Mouse (Mus musculus) forebrain, postnatal 0 days (tissue): Measurements from ENCODE around the gene Edem2. TPM values are rescaled to one million over a fixed set of nuclear protein-coding genes. Genes with fewer than 3 reads are reported as not detected.

Experiments
- ATAC-seq: fragments of 200-750 bp; cut with Nextera tagmentation; 2 replicates; pipeline ENCODE4 v1.8.0; 2017; ENCODE audit warnings: mild to moderate bottlenecking, moderate library complexity
- DNase-seq: peaks from one replicate; pipeline ENCODE4 v3.0.0-alpha.2; 2015
- H3K27ac ChIP-seq: fragments of 300-500 bp; sonication (generic); 2 replicates; pipeline ENCODE4 v1.5.1; 2014; ENCODE audit warnings: low read depth, mild to moderate bottlenecking, antibody characterized with exemption, low read length, moderate library complexity, mixed read lengths
- H3K27me3 ChIP-seq: fragments of 300-500 bp; sonication (generic); 2 replicates; pipeline ENCODE4 v1.6.1; 2014; ENCODE audit warnings: mild to moderate bottlenecking, low read length, mixed read lengths; ENCODE audit not compliant: insufficient read depth
- H3K36me3 ChIP-seq: fragments of 300-500 bp; sonication (generic); 2 replicates; pipeline ENCODE4 v1.6.1; 2014; ENCODE audit warnings: mild to moderate bottlenecking, moderate library complexity; ENCODE audit not compliant: insufficient read depth
- H3K4me1 ChIP-seq: fragments of 300-500 bp; sonication (generic); 2 replicates; pipeline ENCODE4 v1.6.1; 2014; ENCODE audit warnings: antibody characterized with exemption; ENCODE audit not compliant: insufficient read depth
- H3K4me2 ChIP-seq: fragments of 300-500 bp; sonication (generic); 2 replicates; pipeline ENCODE4 v1.6.1; 2014; ENCODE audit warnings: low read depth, mild to moderate bottlenecking, moderate library complexity
- H3K4me3 ChIP-seq: fragments of 300-500 bp; sonication (generic); 2 replicates; pipeline ENCODE4 v1.5.1; 2014; ENCODE audit warnings: low read depth, low read length, mixed read lengths
- H3K9ac ChIP-seq: fragments of 300-500 bp; sonication (generic); 2 replicates; pipeline ENCODE4 v1.6.1; 2014; ENCODE audit warnings: mild to moderate bottlenecking
- H3K9me3 ChIP-seq: fragments of 300-500 bp; sonication (generic); 2 replicates; pipeline ENCODE4 v1.6.1; 2016; ENCODE audit warnings: low read length
- CTCF ChIP-seq: sonication (generic); IDR thresholded peaks from 2 replicates; pipeline ENCODE4 v1.5.1; 2016; ENCODE audit warnings: antibody characterized with exemption, control low read depth, low read depth
- WGBS: fragments of 180-500 bp; shearing (Covaris S2); extraction: QIAGEN DNeasy Blood & Tissue Kit; methylation state at CpG from one replicate; pipeline ENCODE4 v1.1.7; 2014; 5-methylcytosine and 5-hydroxymethylcytosine counted together
- polyA plus RNA-seq: library from polyadenylated mRNA; unstranded; fragments of >200 nt; fragmentation: Nextera tagmentation; extraction: Ambion mirVana; gene quantifications from 2 replicates; pipeline ENCODE4 v1.2.1, GENCODE M21; 2015
- total RNA-seq: library from RNA; depleted of rRNA; stranded (reverse); fragments of >200 nt; gene quantifications from 2 replicates; pipeline ENCODE4 v1.2.3, GENCODE M21; 2014

Gene Edem2
- total and polyA plus RNA-seq, 2 experiments from 2014 or later, result 34.1 to 41.9 TPM

DNA sequence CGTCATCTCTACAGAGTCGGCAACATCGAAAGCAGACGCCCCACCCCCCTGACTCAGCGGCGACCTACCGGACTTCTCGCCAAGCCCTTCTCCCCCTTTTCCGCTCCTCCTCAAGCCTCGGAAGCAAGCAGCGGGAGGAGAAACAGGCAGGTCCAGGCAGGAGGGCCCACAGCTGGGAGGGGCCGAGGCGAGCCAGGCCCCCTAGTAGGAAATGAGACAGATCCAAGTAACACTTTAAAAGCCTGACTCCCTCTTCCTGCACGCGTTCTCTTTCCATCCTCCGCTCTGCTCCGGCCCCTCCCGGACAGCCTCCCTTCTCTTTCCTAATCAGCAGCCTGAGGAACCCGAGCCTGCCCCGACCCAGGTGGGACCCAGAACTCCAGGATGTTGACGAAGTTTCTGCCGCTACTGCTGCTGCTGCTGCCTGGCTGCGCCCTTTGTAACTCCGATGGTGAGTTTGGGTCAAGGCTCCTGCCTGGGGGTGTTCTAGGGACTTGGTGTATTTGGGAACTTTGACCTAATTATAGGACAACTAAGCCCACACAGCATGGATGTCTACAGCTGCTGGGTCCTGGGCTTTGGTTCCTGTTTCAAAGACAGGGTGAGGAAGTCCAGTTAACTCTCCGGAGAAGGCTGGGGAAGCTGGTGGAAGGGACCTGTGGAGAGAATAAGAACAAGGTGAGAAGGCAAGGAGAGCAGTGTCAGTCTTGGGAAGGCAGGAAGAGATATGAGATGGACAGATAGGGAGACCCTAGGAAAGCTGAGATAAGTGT is 21.9 kb upstream of the Edem2 start, which contains the start of gene Procr:
Gene Procr, plus strand, starts transcription at position 104 of the 773 bp plus-strand sequence.
- H3K36me3 ChIP-seq, result no peaks in the 10 kb centered on the region
- ATAC-seq, result no peak
- peak within 1 kb of the TSS; percentile 25 for H3K4me3 ChIP-seq
- DNase-seq, result no peak
- no peak within 1 kb of the TSS for H3K27ac ChIP-seq
- peak within 1 kb of the TSS; percentile 45 for H3K4me2 ChIP-seq
- H3K9me3 ChIP-seq, result no peaks in the 10 kb centered on the region
- no peak for TF ChIP-seq CTCF
- 5% methylated on average over 24 of the region's 25 CpGs for WGBS
- no peaks in the 10 kb centered on the region for H3K4me1 ChIP-seq
- H3K27me3 ChIP-seq, result no peaks in the 10 kb centered on the region
- H3K9ac ChIP-seq, result peak within 1 kb of the TSS; percentile 33; the same call in 1 of the 2 replicates

DNA sequence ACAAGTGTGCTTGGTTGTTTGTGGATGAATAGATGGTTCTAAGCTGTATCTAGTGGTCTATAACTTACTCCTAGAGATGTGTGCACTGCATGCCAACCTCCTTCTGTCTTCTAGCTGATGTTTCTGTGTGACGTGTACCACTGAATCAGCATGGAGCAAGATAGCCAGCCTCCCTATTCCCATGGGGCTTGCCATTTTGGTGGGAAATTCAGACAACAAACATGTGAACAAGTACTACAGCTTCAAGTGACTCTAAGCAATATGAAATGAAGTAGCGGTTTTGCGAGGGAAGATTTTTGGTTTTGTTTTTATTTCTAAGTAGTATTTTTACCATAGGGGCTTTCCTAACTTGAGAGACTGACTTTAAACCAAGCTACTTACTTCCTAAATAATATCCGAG is 20.1 kb upstream of the Edem2 start:
- 88% methylated on average over 4 of the region's 4 CpGs for WGBS
- Histone ChIP-seq H3K27me3 (no peaks in the 10 kb centered on the region), H3K36me3 (no peaks in the 10 kb centered on the region), H3K27ac (no peak overlapping the region), H3K4me1 (no peaks in the 10 kb centered on the region), H3K4me2 (no peak overlapping the region), H3K9ac (no peak overlapping the region), H3K9me3 (no peaks in the 10 kb centered on the region), H3K4me3 (no peak overlapping the region)
- TF ChIP-seq CTCF, result no peak
- ATAC-seq, result no peak
- no peak for DNase-seq

DNA sequence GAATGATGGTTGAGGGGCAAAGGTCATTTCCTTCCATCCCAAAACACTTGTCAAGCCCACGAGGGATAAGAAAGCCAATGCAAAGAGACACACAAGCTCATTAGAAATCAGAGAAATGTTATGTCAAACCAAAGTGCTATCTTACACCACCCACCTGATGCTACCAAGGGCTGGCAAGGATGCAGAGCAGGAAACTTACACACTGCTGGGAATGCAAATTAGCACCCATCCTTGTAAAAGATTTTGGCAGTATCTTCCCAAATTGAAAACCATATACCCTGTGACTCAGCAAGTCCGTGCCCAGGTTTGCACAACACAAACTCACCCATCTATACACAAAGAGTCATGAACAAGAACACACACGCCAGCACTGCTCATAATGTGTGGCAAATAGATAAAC is 16.2 kb upstream of the Edem2 start:
- no peaks in the 10 kb centered on the region for H3K27me3 ChIP-seq
- ATAC-seq (no peak), DNase-seq (no peak)
- H3K36me3 ChIP-seq, result no peaks in the 10 kb centered on the region
- no peak overlapping the region for H3K4me3 ChIP-seq
- no peaks in the 10 kb centered on the region for H3K4me1 ChIP-seq
- H3K9me3 ChIP-seq, result no peaks in the 10 kb centered on the region
- 64% methylated on average over 3 of the region's 3 CpGs for WGBS
- H3K9ac ChIP-seq, result no peak overlapping the region
- H3K27ac ChIP-seq, result no peak overlapping the region
- no peak overlapping the region for H3K4me2 ChIP-seq
- no peak for TF ChIP-seq CTCF

DNA sequence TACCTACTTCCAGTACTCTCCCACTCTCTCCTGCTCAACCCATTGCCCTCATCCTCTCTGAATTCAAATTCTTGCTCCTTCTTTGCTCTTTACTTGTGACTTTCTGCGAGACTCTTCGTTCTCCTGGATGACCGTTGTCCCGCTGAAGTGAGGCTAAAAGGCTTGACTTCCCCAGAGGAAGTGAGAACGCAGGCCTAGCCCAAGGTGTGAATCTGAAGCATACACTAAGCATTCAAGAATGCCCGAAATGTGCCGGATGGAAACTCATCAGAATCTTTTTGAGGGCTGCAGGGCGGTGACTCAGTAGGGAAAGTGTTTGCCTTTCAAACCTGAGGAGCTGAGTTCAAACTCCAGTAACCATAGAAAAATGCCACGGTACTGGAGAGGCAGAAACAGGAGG is 14.1 kb upstream of the Edem2 start:
- no peaks in the 10 kb centered on the region for H3K9me3 ChIP-seq
- no peak for TF ChIP-seq CTCF
- H3K4me3 ChIP-seq, result no peak overlapping the region
- ATAC-seq, result no peak
- no peaks in the 10 kb centered on the region for H3K27me3 ChIP-seq
- no peaks in the 10 kb centered on the region for H3K36me3 ChIP-seq
- WGBS, result 85% methylated on average over 9 of the region's 9 CpGs
- DNase-seq, result no peak
- no peak overlapping the region for H3K27ac ChIP-seq
- no peak overlapping the region for H3K9ac ChIP-seq
- H3K4me1 ChIP-seq, result no peaks in the 10 kb centered on the region
- no peak overlapping the region for H3K4me2 ChIP-seq

DNA sequence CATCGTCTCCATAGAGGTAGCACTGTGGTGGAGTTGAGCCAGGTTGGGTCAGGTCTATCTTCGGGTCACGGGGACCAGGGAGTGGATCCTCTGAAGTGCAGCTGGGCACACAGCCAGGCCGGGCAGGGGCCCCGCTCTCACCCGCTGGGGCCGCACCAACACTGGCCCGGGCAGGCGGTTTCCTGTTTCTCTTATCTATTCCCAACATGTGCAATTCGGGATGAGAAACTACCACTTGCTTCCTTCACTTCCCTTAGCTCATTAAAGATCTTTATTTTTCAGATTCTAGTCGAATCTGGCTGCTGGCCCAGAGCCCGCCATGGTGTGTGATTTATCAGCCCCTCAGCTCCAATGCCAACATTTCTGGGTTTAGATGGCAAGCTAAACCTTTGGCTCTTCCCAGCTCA is 13.7 kb upstream of the Edem2 start:
- no peaks in the 10 kb centered on the region for H3K27me3 ChIP-seq
- H3K36me3 ChIP-seq, result no peaks in the 10 kb centered on the region
- DNase-seq (no peak), ATAC-seq (no peak)
- H3K4me3 ChIP-seq, result no peak overlapping the region
- H3K9ac ChIP-seq, result no peak overlapping the region
- no peaks in the 10 kb centered on the region for H3K9me3 ChIP-seq
- WGBS, result 66% methylated on average over 12 of the region's 12 CpGs
- TF ChIP-seq CTCF, result no peak
- H3K27ac ChIP-seq, result no peak overlapping the region
- no peaks in the 10 kb centered on the region for H3K4me1 ChIP-seq
- H3K4me2 ChIP-seq, result no peak overlapping the region

DNA sequence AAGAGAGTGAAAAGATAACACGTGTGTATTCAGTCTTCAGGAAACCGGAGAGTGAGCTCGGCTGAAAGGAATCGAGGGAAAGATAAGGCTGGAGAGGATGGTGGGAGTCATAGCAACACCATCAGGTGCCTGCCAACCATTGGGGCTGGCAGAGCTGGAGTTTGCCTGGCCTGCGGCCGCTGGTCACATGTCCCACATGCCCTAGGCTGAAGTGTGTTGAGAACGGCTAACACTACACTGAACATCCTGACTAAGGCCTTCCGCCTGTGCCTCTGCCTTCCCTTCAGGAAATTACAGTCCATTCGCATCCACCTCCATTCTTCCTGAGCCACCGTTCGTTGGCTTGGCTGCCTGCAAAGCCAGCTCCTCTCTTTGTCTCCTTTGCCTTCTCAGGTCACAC is 12.9 kb upstream of the Edem2 start:
- 80% methylated on average over 11 of the region's 11 CpGs for WGBS
- no peak overlapping the region for H3K4me3 ChIP-seq

DNA sequence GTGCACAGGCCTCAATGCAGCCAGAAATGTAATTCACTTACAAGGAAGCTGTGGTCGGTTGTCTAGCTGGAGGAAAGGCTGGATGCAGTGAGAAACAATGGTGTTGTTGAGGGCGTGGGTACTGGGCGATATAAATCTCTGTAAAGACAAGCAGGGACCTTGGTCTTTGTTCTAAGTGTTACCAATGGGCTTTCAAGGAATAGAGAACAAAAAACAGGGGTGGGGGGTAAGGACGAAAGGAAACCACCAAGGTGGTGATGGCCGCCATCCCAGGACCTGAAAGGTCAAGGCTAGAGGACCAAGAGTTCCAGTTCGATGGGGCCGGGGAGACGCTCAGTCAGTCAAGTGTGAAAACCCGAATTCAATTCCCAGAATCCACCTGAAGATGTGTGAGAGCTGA is 8.5 kb upstream of the Edem2 start:
- H3K9ac ChIP-seq, result no peak overlapping the region
- H3K36me3 ChIP-seq, result no peaks in the 10 kb centered on the region
- H3K27ac ChIP-seq, result no peak overlapping the region
- TF ChIP-seq CTCF, result no peak
- H3K4me1 ChIP-seq, result no peaks in the 10 kb centered on the region
- ATAC-seq, result no peak
- H3K27me3 ChIP-seq, result no peaks in the 10 kb centered on the region
- no peaks in the 10 kb centered on the region for H3K9me3 ChIP-seq
- H3K4me3 ChIP-seq, result no peak overlapping the region
- no peak overlapping the region for H3K4me2 ChIP-seq
- 70% methylated on average over 9 of the region's 9 CpGs for WGBS
- no peak for DNase-seq

More for the DNA sequence above, 12.9 kb upstream of the Edem2 start:
- Histone ChIP-seq H3K27me3 (no peaks in the 10 kb centered on the region), H3K9ac (no peak overlapping the region), H3K4me2 (no peak overlapping the region), H3K9me3 (no peaks in the 10 kb centered on the region), H3K4me1 (no peaks in the 10 kb centered on the region), H3K36me3 (no peaks in the 10 kb centered on the region), H3K27ac (no peak overlapping the region)
- no peak for DNase-seq
- TF ChIP-seq CTCF, result no peak
- ATAC-seq, result no peak
